Mouse (Mus musculus) c-Kit-negative CD71-positive TER-119-positive erythroid progenitor cells, embryonic 14.5 days (primary cell): ENCODE measurements at regions not wholly inside any gene's neighbourhood (a gene's known extent, or its start where the extent isn't known, plus 50 kb on each side); places are given as distances from the start of the nearest gene placed in this dataset.

Source experiments
- DNase-seq: peaks from one replicate; pipeline ENCODE4 v3.0.0-alpha.2; 2013; ENCODE audit warnings: low read depth, low spot score

- no peak for DNase-seq
Measured at GRCm38 (mm10) chr7:84800966-84801365, 52.4 kb upstream of the Olfr291 start.

- no peak for DNase-seq
Measured at GRCm38 (mm10) chr7:84794655-84795054, 58.7 kb upstream of the Olfr291 start.

- DNase-seq, result peak; percentile 77
Measured at GRCm38 (mm10) chr7:84779276-84779825, 74.0 kb upstream of the Olfr291 start.

- no peak for DNase-seq
Measured at GRCm38 (mm10) chr7:84777696-84778095, 75.7 kb upstream of the Olfr291 start.

- no peak for DNase-seq
Measured at GRCm38 (mm10) chr7:84756261-84756660, 66.5 kb upstream of the Zfand6 start.

GRCm38 (mm10) chr7:84753361-84753760 is 63.6 kb upstream of the Zfand6 start:
- no peak for DNase-seq

GRCm38 (mm10) chr7:84749434-84750301 is 59.9 kb upstream of the Zfand6 start:
- peak; percentile 37 for DNase-seq

GRCm38 (mm10) chr7:84747847-84748246 is 58.1 kb upstream of the Zfand6 start:
- DNase-seq, result no peak

- no peak for DNase-seq
Measured at GRCm38 (mm10) chr7:84744321-84745070, 54.7 kb upstream of the Zfand6 start.

- DNase-seq, result no peak
Measured at GRCm38 (mm10) chr7:84739965-84740390, 50.2 kb upstream of the Zfand6 start.
